In the genomic region with DNA sequence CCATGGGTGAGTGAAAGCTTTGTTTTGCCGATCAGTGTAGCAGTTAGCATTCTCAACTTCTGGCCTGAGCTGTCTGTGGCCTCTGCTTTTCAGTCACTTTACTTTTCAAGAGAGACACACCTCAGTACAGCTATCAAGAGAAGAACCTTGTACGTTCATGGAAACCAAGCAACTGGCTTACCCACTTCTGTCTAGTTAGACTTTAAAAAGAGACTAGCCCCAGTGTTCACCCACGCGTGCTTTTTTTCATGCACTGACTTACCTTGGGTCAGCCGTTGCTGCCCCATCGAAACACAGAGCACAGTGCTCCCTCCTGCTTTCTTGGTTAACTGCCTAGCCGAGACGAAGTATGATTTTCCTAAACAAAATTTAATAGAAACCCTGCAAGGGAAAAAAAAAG, we compare ENCODE assay signal across 15 mouse cellular contexts. TPM values are rescaled to one million over a fixed set of nuclear protein-coding genes. Genes with fewer than 3 reads are reported as not detected.
A peak's percentile ranks its signal among the peaks of the same experiment; 100 is the strongest.
DNase-seq lines count a peak whose midpoint lies in the region; ATAC-seq and TF ChIP-seq lines count a peak whose summit lies in the region.
"Had no signal": no experiment of that assay in that cellular context is flagged by ENCODE, and none has a peak within 500 bp of the region (broad histone marks: within the 10 kb centered on the region; RNA-seq: fewer than 3 reads in every experiment).

No protein-coding gene starts in this region.

- 71% methylated on average over 8 of the region's 8 CpGs for WGBS in heart, embryonic 16.5 days

- no peak overlapping the region for H3K4me3 ChIP-seq in heart, embryonic 16.5 days (ENCODE audit: low read length)
- H3K4me3 ChIP-seq in layer of hippocampus, adult 2 months, result no peak overlapping the region
- H3K4me3 ChIP-seq in bone marrow macrophage, adult 2 months (ENCODE audit: insufficient read depth, low read length), result peak overlapping the region; percentile 4; the same call in 1 of the 2 replicates
- H3K4me3 ChIP-seq: forebrain, embryonic 12.5 days; hindbrain, embryonic 10.5 days; liver, embryonic 13.5 days; midbrain, embryonic 10.5 days had no signal

- DNase-seq in heart, adult 8-10 months (ENCODE audit: low spot score), result no peak
- DNase-seq in layer of hippocampus, adult 2 months (ENCODE audit: low spot score in 2 of 2), result no peak
- DNase-seq in layer of hippocampus, postnatal 10 days (ENCODE audit: low spot score in 2 of 2), result no peak
- DNase-seq in ZHBTc4 (ENCODE audit: low read depth, low spot score), result peak; percentile 7
- DNase-seq in urinary bladder, postnatal 25 days (ENCODE audit: low spot score), result no peak
- DNase-seq: cerebellum, adult 11 months; cerebellum, postnatal 14 days; layer of hippocampus, postnatal 36 days; left cerebral cortex, postnatal 4 days; liver, embryonic 13.5 days had no signal

- H3K9ac ChIP-seq in heart, embryonic 16.5 days (ENCODE audit: low read length), result 0 out of 2 replicates have a peak overlapping the region, but pooled peaks have one; percentile 23
- H3K9ac ChIP-seq: forebrain, embryonic 12.5 days; liver, embryonic 13.5 days had no signal

- no peaks in the 10 kb centered on the region for H3K27me3 ChIP-seq in heart, embryonic 16.5 days (ENCODE audit: control insufficient read depth, insufficient read depth, low read length)

- no peaks in the 10 kb centered on the region for H3K9me3 ChIP-seq in heart, embryonic 16.5 days (replicated peaks; ENCODE audit: control insufficient read depth, low read length)
- H3K9me3 ChIP-seq: forebrain, embryonic 12.5 days; hindbrain, embryonic 10.5 days; liver, embryonic 13.5 days; midbrain, embryonic 10.5 days had no signal

- H3K27ac ChIP-seq in heart, embryonic 16.5 days (ENCODE audit: low read length), result peak overlapping the region; percentile 64
- 0 out of 2 replicates have a peak overlapping the region, but pooled peaks have one; percentile 36 for H3K27ac ChIP-seq in layer of hippocampus, adult 2 months
- peak overlapping the region; percentile 93 for H3K27ac ChIP-seq in bone marrow macrophage, adult 2 months (ENCODE audit: insufficient read depth, low read depth, low read length)
- H3K27ac ChIP-seq: forebrain, embryonic 12.5 days; hindbrain, embryonic 10.5 days; midbrain, embryonic 10.5 days had no signal

- ATAC-seq in heart, embryonic 16.5 days (replicated peaks; ENCODE audit: extremely low read depth, insufficient read depth, low FRiP score), result no peak

- peaks cover 40% of the 10 kb centered on the region for H3K4me1 ChIP-seq in heart, embryonic 16.5 days (ENCODE audit: control insufficient read depth, insufficient read depth, low read length)
- peaks cover 45% of the 10 kb centered on the region for H3K4me1 ChIP-seq in bone marrow macrophage, adult 2 months (ENCODE audit: control insufficient read depth, insufficient read depth, low read length)
- H3K4me1 ChIP-seq: midbrain, embryonic 10.5 days had no signal

- H3K4me2 ChIP-seq in heart, embryonic 16.5 days (ENCODE audit: low read depth, low read length), result no peak overlapping the region
- H3K4me2 ChIP-seq: forebrain, embryonic 12.5 days; liver, embryonic 13.5 days had no signal

- no peaks in the 10 kb centered on the region for H3K36me3 ChIP-seq in heart, embryonic 16.5 days (ENCODE audit: control insufficient read depth, insufficient read depth)
- H3K36me3 ChIP-seq: forebrain, embryonic 12.5 days; hindbrain, embryonic 10.5 days; liver, embryonic 13.5 days; midbrain, embryonic 10.5 days had no signal

- TF ChIP-seq POLR2A in bone marrow macrophage, adult 2 months (IDR thresholded peaks at IDR 0.05; ENCODE audit: borderline replicate concordance, low read depth, low read length), result no peak

- TF ChIP-seq CTCF in layer of hippocampus, adult 2 months (conservative IDR thresholded peaks at IDR 0.05), result no peak
- TF ChIP-seq CTCF in bone marrow macrophage, adult 2 months (IDR thresholded peaks at IDR 0.05; ENCODE audit: low read depth, low read length), result no peak; the same call in 1 of the 2 replicates

RNA-seq across cellular contexts. Expression of a gene that starts 6.4 kb away (rescaled TPM):
- 2.8 and 3.0 TPM in 2 replicates for polyA plus RNA-seq in heart, embryonic 16.5 days (2015; fragmentation: Nextera tagmentation; extraction: Ambion mirVana)
- total RNA-seq in heart, adult 8-10 months (2022), result 10 to 100 TPM; 39.6 to 45.7 (median 40.9) TPM
- 10 to 100 TPM; 30.6 to 33.1 TPM for total RNA-seq in layer of hippocampus, adult 2 months (2021)
- total RNA-seq in layer of hippocampus, postnatal 10 days (2021), result 10 to 100 TPM; 18.6 to 19.0 TPM
- polyA plus RNA-seq in bone marrow macrophage, adult 2 months (2012; ENCODE audit: insufficient read depth, insufficient read length, missing spikeins), result 21.5 and 22.0 TPM in 2 replicates

RNA-seq across cellular contexts. Expression of a gene that starts 33.1 kb away (rescaled TPM):
- 38.6 and 41.4 TPM in 2 replicates for polyA plus RNA-seq in heart, embryonic 16.5 days (2015; fragmentation: Nextera tagmentation; extraction: Ambion mirVana)
- 10 to 100 TPM; 32.5 to 36.9 (median 34.6) TPM for total RNA-seq in heart, adult 8-10 months (2022)
- 10 to 100 TPM; 19.3 to 22.0 TPM for total RNA-seq in layer of hippocampus, adult 2 months (2021)
- total RNA-seq in layer of hippocampus, postnatal 10 days (2021), result 10 to 100 TPM; 23.5 to 26.5 TPM
- polyA plus RNA-seq in bone marrow macrophage, adult 2 months (2012; ENCODE audit: insufficient read depth, insufficient read length, missing spikeins), result 27.6 TPM in 2 replicates

Comparison
In these comparisons a context has a peak if more than half of its experiments do, and no peak if none do; other contexts are left out.
1. H3K27ac ChIP-seq: peak in every context shown above with its lines; median percentile 93 in bone marrow macrophage, adult 2 months; 64 in heart, embryonic 16.5 days; 36 in layer of hippocampus, adult 2 months.